Mouse (Mus musculus): Measurements from ENCODE around the gene Pecam1. TPM values are rescaled to one million over a fixed set of nuclear protein-coding genes. Genes with fewer than 3 reads are reported as not detected.
"Not testable (repeated sequence)": the region's sequence is repeated elsewhere in the genome, so short reads cannot be mapped to it uniquely, and the experiment has no call there.

The Pecam1 gene
- total RNA-seq, 2 experiments from 2014 or later: 214 to 220 TPM

DNA sequence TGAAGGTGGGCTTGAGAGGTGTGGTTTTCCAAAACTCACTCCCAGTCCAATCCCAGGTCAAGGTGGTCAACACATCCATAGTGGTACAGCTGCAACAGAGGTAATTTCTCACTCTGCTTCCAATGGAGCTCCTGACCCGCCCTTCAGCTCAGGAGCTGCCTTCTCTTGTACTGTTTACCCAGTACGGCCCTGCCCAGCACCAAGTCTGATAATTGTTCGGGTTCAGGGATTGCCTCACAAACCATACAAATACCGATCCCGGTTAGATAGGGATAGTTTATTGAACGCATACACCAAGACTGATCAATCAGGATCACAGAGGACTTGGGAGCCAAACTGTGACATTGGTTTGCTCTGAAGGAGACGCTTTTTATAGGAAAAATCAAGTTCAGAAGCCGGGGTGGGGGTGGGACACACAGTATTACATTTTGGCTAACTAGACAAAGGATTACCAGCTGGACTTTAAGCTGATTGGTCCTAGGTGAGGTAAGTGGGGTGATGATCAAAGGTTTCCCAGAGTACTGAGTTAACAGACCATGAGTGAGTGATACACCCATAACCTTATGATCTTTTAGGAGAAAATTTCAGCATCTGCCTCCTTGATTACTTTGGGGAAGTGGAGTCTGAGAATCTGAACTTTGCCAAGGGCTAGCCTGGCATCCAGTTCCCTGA, 107.3 kb downstream of the Pecam1 start:
- DNase-seq: no peak
- intact Hi-C loops (cut with DNase I): loop anchor here (10.0 kb wide), 1 partner anchor 332 kb away; no protein-coding TSS in a partner anchor

DNA sequence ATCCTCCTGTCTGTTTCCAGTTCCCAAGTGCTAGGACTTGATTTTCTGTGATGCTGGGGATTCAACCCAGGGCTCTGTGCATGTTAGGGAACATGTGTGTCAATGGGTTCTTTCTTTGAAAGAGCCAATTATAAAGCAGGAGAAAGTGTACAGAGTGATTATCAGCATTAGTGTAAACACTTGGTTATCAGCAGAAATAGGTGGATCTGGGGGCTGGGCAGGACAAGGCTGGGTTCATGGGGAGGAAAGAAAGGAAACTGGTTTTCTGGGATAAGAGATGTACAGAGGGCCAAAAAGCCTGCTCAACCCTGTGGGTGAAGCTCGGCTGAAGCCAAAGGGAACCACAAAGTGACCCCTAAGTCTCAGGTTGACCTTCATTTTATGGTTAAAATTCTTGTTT, 108.8 kb downstream of the Pecam1 start:
- DNase-seq: no peak
- intact Hi-C loops (cut with DNase I): loop anchor here (10.0 kb wide), 1 partner anchor 333 kb away; no protein-coding TSS in a partner anchor

DNA sequence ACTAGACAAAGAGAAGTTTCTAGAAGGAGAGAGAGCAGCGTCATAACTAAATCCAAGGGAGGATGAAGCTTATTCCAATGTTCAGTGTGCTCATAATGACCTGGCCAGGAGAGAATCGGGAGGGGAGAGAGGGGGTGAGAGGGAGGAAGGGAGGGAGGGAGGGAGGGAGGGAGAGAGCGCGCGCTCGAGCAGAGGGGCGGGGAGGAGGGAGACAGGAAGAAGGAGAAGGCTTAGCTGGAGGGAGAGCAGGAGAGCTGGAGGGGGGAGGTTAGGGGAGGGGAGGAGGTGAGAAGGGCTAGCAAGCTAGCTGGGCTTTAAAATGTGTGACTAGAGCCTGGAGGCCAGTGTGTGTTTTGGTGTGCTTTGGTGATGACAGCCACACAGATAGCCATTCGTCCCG, 110.4 kb downstream of the Pecam1 start:
- DNase-seq: no peak

DNA sequence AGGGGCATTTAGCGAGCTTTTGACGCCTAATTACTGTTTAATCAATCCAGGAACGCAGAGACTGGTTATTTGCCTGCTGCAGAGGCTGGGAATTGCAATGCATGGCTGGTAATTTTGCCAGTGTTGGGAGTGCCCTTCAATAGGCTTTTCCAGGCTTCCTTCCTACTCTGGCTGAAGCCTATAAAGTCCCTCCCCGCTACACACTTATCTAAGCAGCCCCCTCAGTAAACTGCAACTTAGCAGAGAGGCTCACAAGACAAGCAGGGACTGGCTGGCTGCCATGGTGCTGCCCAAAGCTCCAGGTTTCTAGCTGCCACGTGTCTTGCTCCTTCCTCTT, 111.1 kb downstream of the Pecam1 start:
- intact Hi-C loops (cut with DNase I): no loop called here
- no peak for DNase-seq

More for the DNA sequence above, 110.4 kb downstream of the Pecam1 start:
- intact Hi-C loops (cut with DNase I): loop anchor here (10.0 kb wide), 1 partner anchor 335 kb away; no protein-coding TSS in a partner anchor

DNA sequence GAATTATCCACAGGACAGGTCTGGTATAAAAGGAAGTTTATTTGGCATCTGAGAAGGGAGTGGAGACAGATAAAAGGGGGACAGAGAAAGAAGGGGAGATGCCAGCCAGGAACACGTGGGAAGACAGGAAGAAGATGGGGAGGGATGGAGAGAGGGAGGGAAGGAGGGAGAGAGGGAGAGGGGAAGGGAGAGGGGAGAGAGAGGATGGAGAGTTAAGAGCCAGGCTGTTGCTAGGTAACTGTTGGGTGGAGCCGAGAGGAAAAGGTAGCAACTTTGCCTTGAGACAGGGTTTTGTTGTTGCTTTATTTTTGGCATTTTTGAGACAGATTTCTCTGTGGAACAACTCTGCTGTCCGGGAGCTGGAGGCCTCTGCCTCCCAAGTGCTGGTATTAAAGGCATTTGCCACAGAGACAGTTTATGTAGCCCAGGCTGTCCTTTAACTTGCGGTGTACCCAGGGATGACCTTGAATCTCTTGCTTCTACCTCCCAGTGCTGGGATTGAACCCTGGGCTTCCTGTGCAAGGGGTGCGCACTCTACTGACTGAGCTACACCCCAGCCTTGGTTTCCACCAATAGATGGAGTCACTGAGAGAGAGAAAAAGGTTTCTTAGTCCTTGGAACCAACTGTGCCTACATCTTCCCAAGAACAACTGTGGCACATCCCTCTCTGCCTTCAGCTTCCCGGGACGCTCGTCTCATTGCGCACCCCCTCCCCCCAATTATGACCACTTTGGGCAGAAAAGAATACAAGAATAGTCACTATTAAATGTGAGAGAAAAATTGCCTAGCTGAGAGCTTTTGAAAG, 111.7 kb downstream of the Pecam1 start:
- intact Hi-C loops (cut with DNase I): no loop called here
- DNase-seq: no peak

DNA sequence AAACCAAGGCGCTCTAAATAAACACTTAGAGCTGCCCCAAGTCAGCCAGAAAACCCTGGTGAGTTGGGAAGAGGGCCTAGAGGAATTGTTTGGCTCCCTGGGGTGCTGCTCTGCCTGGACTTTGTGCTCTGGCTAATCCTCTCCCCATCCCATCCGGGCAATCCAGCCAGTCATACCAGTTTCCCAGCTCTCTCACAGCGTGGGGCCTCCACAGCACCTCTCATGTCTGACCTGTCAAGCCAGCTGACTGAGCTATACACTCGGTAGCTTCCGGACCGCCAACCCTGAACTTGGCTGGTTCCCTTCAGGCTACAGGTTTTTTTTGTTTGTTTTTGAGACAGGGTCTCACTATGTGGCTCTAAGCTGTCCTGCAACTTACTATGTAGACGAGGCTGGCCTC, 112.7 kb downstream of the Pecam1 start:
- intact Hi-C loops (cut with DNase I): no loop called here
- no peak for DNase-seq

DNA sequence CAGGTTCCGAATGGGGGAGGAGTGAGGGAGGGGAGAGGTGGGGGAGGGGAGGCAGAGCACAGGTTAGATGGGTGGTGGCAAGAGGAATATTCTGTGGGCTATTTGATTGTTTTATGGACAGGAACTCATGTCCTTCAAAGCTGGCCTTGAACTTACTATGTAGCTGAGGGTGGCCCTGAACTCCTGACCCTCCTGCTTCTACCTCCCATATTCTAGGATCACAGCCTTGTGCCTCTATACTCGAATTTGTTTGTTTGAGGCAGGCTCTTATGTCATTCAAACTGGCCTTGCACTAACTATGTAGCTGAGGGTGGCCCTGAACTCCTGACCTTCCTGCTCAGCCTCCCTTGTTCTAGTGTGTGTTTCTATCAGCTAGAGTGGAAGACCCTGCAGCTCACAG, 114.5 kb downstream of the Pecam1 start:
- DNase-seq: no peak
- intact Hi-C loops (cut with DNase I): no loop called here

DNA sequence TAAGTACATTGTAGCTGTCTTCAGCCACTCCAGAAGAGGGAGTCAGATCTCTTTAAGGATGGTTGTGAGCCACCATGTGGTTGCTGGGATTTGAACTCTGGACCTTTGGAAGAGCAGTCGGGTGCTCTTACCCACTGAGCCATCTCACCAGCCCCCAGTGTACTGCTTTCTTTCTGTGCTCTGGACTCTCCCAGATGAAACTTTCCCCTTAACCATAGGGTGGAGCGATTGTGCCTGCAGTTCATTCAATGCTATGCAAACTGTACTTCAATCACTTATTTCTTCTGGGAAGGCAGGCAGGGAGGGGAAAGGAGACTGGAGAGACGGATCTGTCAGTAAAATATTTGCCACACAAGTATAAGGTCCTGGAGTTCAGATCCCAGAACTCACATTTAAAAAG, 116.3 kb downstream of the Pecam1 start:
- intact Hi-C loops (cut with DNase I); DNase-seq: not testable (repeated sequence)

DNA sequence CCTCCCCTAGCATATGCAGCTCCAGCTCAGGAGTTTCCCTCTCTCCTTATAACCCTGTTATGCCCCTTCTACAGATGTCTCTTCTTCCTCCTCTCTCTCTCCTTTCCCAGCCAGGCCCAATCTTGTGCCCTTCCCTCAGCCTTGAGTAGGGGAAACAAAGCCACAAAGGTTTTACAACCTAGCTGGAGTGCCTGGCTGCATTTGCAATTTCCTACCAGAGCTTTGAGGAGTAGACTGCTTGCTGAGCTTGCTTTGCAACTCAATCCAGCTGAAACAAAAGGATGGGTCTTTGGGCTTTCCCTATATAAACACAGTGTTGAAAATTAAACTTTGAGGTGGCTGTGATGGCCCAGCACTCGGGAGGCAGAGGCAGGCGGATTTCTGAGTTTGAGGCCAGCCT, 117.0 kb downstream of the Pecam1 start:
- intact Hi-C loops (cut with DNase I): no loop called here
- no peak for DNase-seq

DNA sequence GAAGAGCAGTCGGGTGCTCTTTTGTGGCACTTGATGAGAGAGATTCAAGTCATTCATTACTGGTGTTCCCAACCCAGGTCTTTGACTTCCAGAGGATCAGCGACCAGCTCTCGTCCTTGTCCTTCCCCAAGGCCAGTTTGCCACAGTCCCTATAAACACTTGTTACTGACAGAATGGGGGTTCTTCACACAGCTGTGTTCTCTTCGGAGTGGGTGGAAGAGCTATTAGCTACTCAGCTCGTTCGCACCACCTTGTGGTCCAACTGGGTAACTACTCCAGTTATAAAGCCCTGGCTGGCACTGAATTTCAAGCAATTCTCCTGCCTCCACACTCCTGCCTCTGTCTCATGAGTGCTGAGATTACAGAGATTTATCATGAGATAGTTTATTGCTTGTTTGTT, 122.7 kb downstream of the Pecam1 start:
- intact Hi-C loops (cut with DNase I): loop anchor here (1.0 kb wide), 2 partner anchors 114 to 209 kb away; no protein-coding TSS in a partner anchor
- peak; percentile 76 to 87 for DNase-seq

DNA sequence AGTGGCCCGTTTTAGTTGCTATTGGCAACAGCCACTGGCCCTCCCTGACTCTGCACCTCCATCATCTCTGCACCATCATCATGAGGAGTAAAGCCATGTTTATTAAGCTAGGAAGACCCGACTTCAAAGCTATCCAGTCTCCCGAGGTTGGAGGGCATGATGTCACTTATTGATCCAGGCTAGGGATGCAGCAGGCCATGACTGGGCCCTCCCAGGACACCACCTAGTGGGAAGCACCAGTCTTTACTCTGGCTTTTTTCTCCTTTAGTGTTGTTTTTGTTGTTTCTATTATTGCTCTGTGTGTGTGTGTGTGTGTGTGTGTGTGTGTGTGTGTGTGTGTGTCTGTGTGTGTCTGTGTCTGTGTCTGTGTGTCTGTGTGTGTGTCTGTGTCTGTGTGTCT, 124.9 kb downstream of the Pecam1 start:
- intact Hi-C loops (cut with DNase I): no loop called here
- DNase-seq: no peak

DNA sequence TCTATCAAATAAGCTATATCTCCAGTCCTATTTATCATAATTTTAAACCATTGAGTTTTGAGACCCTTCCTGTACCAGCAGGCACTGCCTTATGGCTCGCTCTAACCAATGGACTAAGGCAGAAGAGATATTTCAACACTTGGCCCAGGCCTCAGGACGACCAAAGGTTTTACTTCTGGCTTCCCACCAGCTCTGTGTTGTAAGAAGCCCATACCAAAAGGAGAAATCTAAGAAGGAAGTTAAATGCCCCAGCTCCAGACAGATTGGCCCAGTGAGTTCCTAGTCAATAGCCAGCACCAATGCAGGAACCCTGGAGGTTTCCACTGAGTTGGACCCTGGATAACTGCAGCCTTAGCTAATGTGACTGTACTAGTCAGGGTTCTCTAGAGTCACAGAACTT, 126.8 kb downstream of the Pecam1 start:
- intact Hi-C loops (cut with DNase I): no loop called here
- DNase-seq: no peak

DNA sequence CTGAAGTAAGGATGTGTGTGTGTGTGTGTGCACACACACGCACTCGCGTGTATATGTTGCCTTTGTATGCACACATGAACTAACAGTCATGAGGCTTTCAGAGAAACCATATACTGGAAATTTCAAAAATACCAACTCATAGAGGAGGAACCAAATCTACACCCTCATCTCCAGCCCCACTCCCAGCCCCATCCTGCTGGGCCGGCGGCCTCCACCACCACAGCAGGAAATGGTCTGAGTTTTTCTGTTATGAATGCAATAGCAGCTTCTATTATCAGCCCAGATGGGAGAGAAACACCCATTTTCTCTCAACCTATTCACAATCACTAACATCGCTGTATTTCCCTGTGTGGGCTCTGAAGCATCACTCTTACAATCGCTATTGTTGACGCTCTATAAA, 128.4 kb downstream of the Pecam1 start:
- DNase-seq: no peak
- intact Hi-C loops (cut with DNase I): no loop called here

DNA sequence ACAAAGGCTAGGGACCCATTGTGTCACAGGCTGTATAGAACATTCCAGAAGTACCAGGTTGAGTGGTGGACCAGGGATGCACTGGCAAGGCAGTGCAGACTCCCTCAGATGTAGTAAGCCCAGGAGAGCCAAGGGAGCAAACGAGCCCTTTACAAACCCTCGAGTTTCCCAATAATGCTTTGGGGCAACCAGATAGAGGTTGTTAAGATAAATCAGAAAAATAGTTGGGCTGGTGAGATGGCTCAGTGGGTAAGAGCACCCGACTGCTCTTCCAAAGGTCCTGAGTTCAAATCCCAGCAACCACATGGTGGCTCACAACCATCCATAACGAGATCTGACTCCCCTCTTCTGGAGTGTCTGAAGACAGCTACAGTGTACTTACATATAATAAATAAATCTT, 131.7 kb downstream of the Pecam1 start:
- DNase-seq; intact Hi-C loops (cut with DNase I): not testable (repeated sequence)

DNA sequence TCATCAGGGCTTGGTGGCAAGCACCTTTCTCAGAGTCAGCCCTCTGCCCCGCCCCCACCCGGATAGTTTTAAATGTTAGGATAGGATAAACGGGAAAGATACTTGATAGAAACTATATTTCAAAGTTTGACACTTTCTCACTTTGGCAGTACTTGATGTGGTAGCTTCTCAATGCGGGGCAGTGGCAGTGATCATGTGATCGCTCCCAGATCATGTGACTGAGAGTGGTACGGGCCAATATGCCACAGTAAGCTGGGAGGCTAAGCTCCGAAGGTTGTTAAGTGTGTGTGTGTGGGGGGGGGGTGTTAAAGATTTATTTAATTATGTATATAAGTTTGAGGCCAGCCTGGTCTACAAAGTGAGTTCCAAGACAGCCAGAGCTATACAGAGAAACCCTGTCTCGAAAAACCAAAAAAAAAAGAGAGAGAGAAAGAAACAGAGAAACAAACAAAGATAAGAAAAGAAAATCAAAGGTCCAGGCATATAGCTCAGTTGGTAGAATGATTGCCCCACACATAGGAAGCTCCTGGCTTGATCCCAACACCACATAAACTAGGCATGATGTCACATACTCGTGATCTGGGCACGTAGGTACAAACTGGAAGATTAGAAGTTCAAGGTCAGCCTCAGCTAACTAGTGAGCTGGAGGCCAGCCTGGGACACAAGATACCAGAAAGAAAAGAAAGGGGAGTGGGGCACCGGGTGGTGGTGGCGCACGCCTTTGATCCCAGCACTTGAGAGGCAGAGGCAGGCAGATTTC, 132.4 kb downstream of the Pecam1 start:
- no peak for DNase-seq
- intact Hi-C loops (cut with DNase I): no loop called here

DNA sequence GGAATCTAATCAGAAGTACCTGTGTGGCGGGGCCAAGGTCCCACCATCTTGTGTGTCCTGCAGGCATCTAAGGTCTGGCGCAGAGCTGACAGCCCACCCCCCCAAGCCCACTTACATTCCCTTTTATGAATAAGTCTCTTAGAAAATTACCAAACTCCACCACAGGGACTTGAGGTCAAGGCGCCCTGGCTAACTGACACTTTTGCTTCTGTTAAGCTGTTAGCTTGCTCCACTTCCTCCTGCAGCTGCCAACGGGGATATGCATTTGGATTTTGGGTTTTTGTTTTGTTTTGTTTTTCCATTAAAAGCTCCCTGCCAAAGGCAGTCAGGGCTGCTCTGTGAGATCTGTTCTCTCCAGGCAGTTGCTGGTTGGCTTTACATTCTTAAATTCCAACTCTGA, 134.9 kb downstream of the Pecam1 start:
- no peak for DNase-seq
- intact Hi-C loops (cut with DNase I): no loop called here

DNA sequence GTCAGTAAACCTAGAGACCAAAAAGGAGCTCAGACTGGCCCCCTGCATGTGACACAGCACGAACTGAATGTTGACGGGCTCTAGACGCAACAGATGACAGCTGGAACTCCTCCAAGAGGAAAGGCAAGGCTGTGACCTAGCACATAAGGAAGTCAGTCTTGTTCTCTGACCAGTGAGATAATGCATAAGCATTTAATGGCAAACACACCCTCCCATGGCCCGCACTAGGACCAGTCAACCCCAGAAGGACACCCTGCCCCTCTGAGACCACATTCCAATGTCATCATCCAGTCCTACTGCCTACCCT, 136.1 kb downstream of the Pecam1 start:
- peak; percentile 47 to 50 for DNase-seq
- intact Hi-C loops (cut with DNase I): loop anchor here (5.0 kb wide), 1 partner anchor 42 kb away; no protein-coding TSS in a partner anchor

DNA sequence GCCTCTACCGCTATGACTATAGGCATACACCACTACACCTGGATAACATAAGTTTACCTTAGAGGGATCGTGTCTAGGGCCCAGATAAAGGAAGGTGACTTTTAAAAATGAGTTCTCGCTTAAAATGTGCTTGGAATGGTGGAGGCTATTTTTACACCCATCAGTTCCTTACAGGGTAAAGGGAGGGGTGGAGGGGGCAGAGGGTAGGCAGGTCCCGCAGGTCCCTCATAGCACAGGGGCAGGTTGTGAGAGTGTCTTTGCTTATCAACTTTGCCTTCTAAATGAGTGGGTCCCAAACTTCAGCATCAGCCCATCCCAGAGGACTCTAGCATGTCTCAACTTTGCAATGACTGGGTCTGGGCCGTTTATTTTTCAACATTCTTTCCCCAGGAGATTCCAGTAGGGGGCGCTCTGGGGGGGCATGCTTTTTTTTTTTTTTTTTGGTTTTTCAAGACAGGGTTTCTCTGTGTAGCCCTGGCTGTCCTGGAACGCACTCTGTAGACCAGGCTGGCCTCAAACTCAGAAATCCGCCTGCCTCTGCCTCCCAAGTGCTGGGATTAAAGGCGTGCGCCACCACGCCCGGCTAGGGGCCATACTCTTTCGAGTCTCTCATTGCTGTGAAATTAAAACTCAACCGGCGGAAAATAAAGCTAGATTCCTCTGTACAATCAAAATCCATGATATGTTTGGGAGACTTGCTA, 136.6 kb downstream of the Pecam1 start:
- peak in 1 of 2 experiments; percentile 34 for DNase-seq
- intact Hi-C loops (cut with DNase I): loop anchor here (5.0 kb wide), 1 partner anchor 41 kb away; no protein-coding TSS in a partner anchor

DNA sequence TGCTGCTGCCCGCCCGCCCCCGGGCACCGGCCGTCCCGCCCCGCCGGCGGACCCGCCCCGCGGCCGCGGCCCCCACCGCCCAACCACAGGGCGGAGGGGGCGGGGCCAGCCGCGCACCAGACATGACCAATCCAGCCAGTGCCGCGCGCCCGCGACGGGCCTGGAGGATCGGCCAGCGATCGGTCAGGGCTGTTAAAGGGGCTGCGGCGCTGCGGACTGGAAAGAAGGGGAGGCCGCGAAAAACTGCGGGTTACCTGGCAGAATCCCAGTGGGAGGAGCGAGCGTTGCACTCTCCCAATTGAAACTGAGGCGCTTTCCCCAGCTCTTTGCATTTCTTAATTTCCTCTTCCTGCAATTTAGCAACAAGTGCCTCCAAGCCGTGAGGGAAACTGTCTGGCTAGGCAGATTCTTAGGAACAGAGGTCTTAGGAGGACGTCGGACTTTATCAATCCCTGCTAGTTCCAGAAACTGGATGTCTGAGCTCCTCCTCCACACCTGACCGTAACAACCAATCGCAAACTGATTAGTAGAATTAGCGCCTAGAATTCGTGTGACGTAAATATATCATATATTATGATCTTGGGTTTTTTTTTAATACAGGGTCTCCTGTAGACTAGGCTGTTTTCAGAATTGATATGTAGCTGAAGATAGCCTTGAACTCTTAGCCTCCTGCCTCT, 137.3 kb downstream of the Pecam1 start, which contains the start of gene Tex2:
TSS of gene Tex2 (minus strand) at position 463 of the 677 bp plus-strand sequence.
- intact Hi-C loops (cut with DNase I): loop anchor here (5.0 kb wide), 1 partner anchor 41 kb away; no protein-coding TSS in a partner anchor

More for the DNA sequence above, 137.3 kb downstream of the Pecam1 start, which contains the start of gene Tex2:
- peak; percentile 97 to 98 for DNase-seq

Measured in heart, postnatal 10 days (tissue).